Mouse (Mus musculus) kidney, adult 11 months (tissue): ENCODE data around the gene Psd4.

Experiments used
- DNase-seq: peaks from one replicate; pipeline ENCODE4 v3.0.0; 2022

Gene Psd4

GRCm38 (mm10) chr2:24440056-24440455 is 72.7 kb downstream of the Psd4 start:
- DNase-seq = no peak

DNA sequence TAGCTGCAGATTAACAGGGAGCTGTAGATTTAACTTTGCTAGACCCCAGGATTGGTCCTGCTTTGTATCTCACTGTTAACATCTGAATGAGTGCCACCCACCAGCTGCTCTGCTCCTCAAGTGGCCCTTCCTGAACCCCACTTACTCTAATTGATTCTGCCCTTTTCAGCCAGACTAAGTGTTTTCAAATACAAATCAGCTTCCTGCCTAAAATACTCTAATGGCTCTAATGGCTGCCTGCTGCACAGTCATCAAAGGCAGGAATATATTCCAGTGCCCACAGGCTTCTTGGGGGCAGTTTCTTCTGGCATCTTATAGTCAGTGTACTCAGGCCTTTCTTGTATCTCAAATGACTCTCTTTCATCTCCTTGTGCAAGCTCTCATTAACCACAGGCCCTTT is 74.5 kb downstream of the Psd4 start:
- DNase-seq = no peak

DNA sequence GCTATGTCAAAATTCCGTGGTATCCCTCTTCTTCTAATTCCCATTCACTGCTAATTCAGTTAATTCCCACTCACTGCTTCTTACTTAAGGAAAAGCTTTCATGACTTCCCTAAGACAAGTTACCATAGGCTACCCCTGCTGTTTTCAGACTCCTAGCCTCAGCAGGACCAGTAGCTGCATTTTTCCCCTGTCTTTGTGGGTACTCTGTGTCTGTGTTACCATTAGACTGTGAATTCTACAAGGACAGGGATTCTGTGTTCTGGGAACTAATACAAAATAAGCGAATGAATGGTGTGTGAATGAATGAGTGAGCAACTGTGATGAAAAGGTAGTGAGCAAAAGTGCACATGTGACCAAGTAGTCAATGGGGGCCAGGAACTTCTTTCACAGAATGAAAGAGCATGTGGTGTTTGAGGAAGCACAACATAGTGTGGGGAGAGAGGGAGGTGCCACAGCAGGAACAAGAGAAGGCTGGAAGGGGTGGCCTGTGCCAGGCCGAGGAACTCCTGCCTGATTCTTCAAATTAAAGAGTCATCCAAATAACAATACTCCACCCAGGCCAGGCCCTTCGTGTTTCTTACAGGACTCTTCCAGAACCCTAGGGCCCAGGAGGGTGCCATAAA is 75.0 kb downstream of the Psd4 start:
- DNase-seq = no peak

- DNase-seq = peak; percentile 64
Measured at GRCm38 (mm10) chr2:24443256-24443790, 75.9 kb downstream of the Psd4 start.

- DNase-seq = no peak
Measured at GRCm38 (mm10) chr2:24449111-24449510, 81.7 kb downstream of the Psd4 start.

DNA sequence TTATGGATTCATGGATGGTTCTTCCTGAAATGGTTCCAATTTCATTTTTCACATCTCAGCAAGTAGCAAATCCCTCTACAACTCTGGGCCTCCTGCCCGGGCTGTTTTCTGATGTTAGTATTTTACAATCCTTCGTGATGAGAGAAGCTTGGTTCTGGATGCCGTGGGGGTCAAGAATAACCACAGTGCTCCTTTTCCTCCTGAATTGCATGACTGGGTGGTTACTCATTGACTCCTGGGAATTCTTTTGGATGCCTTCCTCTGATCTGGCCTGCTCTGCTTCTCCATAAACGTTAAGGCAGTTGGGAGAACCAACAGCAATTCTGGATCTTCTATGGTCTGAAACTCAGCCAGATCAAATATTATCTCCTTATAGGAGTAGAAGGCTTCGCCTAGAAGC is 85.8 kb downstream of the Psd4 start:
- DNase-seq = peak; percentile 84

DNA sequence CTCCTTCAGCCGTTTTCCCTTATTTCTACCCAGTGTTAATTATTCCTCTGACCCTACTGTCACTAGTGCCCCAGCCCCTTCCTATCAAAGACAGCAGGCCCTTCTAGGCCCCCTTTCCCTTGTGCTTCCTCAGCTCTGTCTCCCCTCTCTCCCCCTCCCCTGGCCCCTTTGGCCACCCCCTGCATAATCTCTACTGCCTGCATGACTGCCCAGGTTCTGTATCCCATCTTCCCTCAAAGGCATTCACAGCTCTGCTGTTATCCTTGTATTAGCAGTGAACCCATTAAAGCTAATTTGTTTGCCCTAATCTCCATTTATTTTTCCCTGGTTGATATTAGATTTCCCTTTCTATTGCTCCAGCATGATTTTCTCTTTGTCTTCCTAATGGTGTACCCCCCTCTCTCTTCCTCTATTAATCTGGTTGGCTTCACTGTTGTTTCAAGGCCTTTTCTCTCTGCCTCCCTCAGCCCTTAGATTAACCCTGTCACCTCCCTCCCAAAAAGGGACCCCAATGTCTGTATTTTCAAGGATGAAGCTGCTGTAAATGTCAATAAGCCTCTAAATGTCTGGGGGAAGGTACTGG is 87.1 kb downstream of the Psd4 start:
- DNase-seq = no peak

GRCm38 (mm10) chr2:24455057-24455855 is 87.9 kb downstream of the Psd4 start:
- DNase-seq = peak; percentile 65

GRCm38 (mm10) chr2:24456841-24457240 is 89.5 kb downstream of the Psd4 start:
- no peak for DNase-seq

- DNase-seq = peak; percentile 68
Measured at GRCm38 (mm10) chr2:24460112-24460807, 92.9 kb downstream of the Psd4 start.

- peak; percentile 70 for DNase-seq
Measured at GRCm38 (mm10) chr2:24460808-24461127, 93.4 kb downstream of the Psd4 start.
